Mouse (Mus musculus): ENCODE results near the gene Foxo6. TPM values are rescaled to one million over a fixed set of nuclear protein-coding genes. Genes with fewer than 3 reads are reported as not detected.

Foxo6 gene
- polyA plus RNA-seq, 1 experiment from 2014 or later = 0.14 TPM

DNA sequence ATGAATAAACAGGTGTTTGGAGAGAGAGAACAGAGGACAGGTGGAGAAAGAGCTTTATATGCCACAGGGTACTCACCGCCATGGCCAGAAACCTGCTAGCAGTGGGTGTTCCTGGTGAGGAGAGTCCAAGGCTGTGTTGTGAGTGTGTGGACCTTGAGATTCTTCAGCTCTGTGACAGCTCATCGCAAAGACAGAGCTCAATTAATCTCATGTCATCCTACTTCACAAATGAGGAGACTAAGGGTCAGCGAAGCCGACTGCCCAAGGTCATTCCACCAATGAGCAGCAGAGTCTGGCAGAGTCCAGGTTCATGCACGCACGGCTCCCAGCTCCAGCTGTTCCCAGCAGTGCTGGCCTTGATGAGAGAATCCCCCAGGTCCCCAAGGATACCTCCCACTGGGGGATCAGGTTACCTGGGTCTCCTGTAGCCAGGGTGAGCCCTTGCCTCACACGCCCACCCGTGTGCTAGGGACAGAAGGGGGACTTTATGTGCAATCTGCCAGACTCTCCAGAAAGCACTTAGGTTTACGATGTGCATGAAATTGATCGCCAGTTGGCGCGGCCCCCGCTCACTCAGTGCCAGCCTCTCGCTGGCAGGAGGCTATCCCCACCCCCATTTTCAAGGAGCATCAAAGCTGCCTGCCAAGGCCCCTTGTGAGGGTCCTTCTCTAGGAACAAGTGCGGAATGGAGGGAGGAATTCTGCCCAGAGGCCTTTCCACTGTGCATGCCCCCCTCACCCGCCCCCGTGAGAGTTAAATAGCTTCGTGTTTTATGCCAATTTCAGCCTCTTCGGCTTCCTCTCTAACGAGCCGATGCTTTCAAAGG is 27.6 kb downstream of the Foxo6 start:
- no peak for ATAC-seq (replicated peaks; ENCODE audit: low FRiP score)
- 52% methylated on average over 21 of the region's 21 CpGs for WGBS
- no peak for DNase-seq (ENCODE audit: low spot score)
- Histone ChIP-seq H3K27me3 (replicated peaks; ENCODE audit: control insufficient read depth, insufficient read depth, low read length) (peaks cover 54% of the 10 kb centered on the region), H3K36me3 (ENCODE audit: control insufficient read depth, insufficient read depth, low read length) (no peaks in the 10 kb centered on the region), H3K4me1 (replicated peaks; ENCODE audit: control insufficient read depth, insufficient read depth, low read length) (no peaks in the 10 kb centered on the region), H3K9ac (ENCODE audit: low read depth, low read length) (no peak overlapping the region), H3K4me3 (ENCODE audit: low read depth, low read length) (no peak overlapping the region), H3K4me2 (no peak overlapping the region), H3K9me3 (ENCODE audit: control insufficient read depth, low read length) (no peaks in the 10 kb centered on the region), H3K27ac (ENCODE audit: low read depth, low read length) (no peak overlapping the region)

DNA sequence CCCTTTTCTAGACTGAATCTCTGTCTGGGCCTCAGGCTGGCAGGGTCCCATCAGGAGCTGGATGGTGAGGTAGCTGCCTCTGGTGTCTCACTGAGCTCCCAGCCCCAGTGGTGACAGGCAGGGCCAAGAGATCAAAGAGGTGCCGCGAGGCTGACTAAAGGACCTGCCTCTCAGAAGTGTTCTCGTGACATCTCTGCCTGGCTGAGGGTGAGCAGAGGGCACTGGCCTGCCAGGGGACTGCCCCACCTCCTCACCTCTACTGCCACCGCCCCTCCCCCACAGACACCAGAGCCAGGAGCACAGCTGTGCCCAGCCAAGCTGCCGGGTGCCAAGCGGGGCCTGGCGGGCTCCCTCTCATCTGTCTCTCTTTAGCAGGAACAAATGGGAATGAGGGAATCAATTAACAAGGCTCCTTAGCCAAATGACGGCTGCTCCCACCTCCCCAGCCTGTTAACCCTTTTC is 38.3 kb downstream of the Foxo6 start:
- Histone ChIP-seq H3K9me3 (ENCODE audit: control insufficient read depth, low read length) (no peaks in the 10 kb centered on the region), H3K9ac (ENCODE audit: low read depth, low read length) (no peak overlapping the region), H3K4me1 (replicated peaks; ENCODE audit: control insufficient read depth, insufficient read depth, low read length) (no peaks in the 10 kb centered on the region; the same call in 1 of the 2 replicates), H3K4me3 (ENCODE audit: low read depth, low read length) (no peak overlapping the region), H3K4me2 (no peak overlapping the region), H3K36me3 (ENCODE audit: control insufficient read depth, insufficient read depth, low read length) (no peaks in the 10 kb centered on the region), H3K27ac (ENCODE audit: low read depth, low read length) (no peak overlapping the region), H3K27me3 (replicated peaks; ENCODE audit: control insufficient read depth, insufficient read depth, low read length) (peaks cover 13% of the 10 kb centered on the region)
- WGBS = 32% methylated on average over 8 of the region's 8 CpGs
- DNase-seq (ENCODE audit: low spot score) (no peak), ATAC-seq (replicated peaks; ENCODE audit: low FRiP score) (no peak)

DNA sequence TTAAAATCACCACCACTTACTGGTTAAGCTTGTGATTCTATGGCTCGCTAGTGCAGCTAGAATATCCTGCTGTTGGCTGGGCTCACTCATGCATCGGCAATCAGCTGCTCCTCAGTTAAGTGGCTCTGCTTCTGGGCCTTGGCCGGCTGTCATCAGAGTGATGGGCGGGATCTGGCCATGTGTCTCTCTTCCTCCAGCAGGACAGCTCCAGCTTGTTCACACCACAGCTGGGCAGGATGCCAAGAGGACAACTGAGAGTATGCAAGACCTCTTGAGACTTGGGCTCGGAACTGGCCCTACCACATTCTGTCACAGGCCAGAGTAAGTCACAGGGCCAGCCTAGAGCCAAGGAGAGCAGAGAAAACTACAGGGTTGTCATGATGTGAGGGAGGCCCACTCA is 39.7 kb downstream of the Foxo6 start:
- WGBS = 44% methylated on average over 5 of the region's 5 CpGs
- Histone ChIP-seq H3K4me3 (ENCODE audit: low read depth, low read length) (no peak overlapping the region), H3K27ac (ENCODE audit: low read depth, low read length) (no peak overlapping the region), H3K4me2 (no peak overlapping the region), H3K36me3 (ENCODE audit: control insufficient read depth, insufficient read depth, low read length) (no peaks in the 10 kb centered on the region), H3K9ac (ENCODE audit: low read depth, low read length) (no peak overlapping the region), H3K27me3 (replicated peaks; ENCODE audit: control insufficient read depth, insufficient read depth, low read length) (peaks cover 5% of the 10 kb centered on the region), H3K4me1 (replicated peaks; ENCODE audit: control insufficient read depth, insufficient read depth, low read length) (no peaks in the 10 kb centered on the region; the same call in 1 of the 2 replicates), H3K9me3 (ENCODE audit: control insufficient read depth, low read length) (no peaks in the 10 kb centered on the region)
- DNase-seq (ENCODE audit: low spot score) (no peak), ATAC-seq (replicated peaks; ENCODE audit: low FRiP score) (no peak)

DNA sequence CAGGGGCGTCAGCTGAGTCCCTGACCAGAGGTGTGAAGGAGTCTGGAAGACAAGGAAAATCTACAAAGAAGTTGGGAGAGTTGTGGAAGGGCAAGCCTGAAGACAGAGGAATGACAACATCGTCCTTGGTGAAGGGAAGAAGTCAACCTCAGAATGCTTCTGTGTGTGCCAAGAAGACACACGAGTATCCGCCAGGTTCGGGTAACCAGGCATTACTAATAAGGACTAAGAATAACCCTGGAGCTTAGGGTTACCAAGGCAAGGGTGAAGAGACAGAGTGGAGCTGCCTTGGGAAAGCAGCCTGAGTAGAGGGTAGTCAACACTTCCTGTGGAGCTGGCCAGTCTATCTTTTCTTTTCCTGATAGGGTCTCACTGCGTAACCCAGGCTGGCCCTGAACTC is 41.1 kb downstream of the Foxo6 start:
- no peak for DNase-seq (ENCODE audit: low spot score)
- 85% methylated on average over 6 of the region's 6 CpGs for WGBS
- H3K4me1 ChIP-seq (replicated peaks; ENCODE audit: control insufficient read depth, insufficient read depth, low read length) = no peaks in the 10 kb centered on the region; the same call in 1 of the 2 replicates
- no peaks in the 10 kb centered on the region for H3K36me3 ChIP-seq (ENCODE audit: control insufficient read depth, insufficient read depth, low read length)
- H3K27me3 ChIP-seq (replicated peaks; ENCODE audit: control insufficient read depth, insufficient read depth, low read length) = peaks cover 6% of the 10 kb centered on the region
- ATAC-seq (replicated peaks; ENCODE audit: low FRiP score) = no peak
- H3K9me3 ChIP-seq (ENCODE audit: control insufficient read depth, low read length) = no peaks in the 10 kb centered on the region
- H3K9ac ChIP-seq (ENCODE audit: low read depth, low read length) = no peak overlapping the region
- no peak overlapping the region for H3K27ac ChIP-seq (ENCODE audit: low read depth, low read length)
- no peak overlapping the region for H3K4me2 ChIP-seq
- no peak overlapping the region for H3K4me3 ChIP-seq (ENCODE audit: low read depth, low read length)

DNA sequence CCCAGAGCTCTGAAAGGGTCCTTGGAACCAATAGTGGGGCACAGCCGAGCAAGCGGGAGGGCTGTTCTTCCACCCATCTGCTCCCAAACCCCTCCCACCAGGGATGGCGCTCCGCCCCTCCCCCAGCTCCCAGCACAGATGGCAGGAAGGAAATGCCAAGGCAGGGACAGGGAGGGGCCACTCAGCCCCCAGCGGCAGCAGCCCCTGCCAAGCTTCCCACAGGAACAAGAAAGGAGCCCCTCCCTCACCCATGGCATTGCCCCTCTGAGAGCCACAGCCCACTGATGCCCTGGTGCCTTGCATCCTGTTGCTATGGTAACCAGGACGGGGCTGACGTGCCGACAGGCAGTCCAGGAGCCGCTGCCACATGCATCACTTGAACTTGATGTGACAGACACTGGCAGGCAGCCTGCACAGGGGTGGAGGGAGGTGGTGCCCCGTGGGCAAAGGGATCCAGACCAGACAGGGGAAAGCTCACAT is 44.3 kb downstream of the Foxo6 start:
- peaks cover 9% of the 10 kb centered on the region for H3K27me3 ChIP-seq (replicated peaks; ENCODE audit: control insufficient read depth, insufficient read depth, low read length)
- no peak for DNase-seq (ENCODE audit: low spot score)
- no peak for ATAC-seq (replicated peaks; ENCODE audit: low FRiP score)

DNA sequence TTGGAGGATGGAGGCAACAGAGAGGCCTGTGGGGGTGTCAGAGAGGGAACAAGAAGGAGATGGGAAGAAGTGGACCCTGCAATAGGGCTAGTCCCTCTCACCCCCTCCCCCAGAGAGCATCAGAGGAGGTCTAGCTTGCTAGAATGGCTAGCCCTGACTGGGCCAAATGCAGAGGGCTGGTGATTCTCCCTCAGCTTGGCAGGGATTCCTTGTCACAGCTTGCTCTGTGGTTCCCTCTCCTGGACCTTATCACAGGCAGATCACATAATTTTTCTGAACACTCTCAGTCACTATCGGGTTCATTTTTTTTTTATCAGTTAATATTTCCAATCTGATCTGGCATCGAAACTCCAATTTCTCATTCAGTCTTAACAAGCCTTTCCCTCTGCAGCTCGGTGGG is 46.0 kb downstream of the Foxo6 start:
- H3K4me1 ChIP-seq (replicated peaks; ENCODE audit: control insufficient read depth, insufficient read depth, low read length) = no peaks in the 10 kb centered on the region; the same call in 1 of the 2 replicates
- no peak overlapping the region for H3K9ac ChIP-seq (ENCODE audit: low read depth, low read length)
- WGBS = 74% methylated on average over 3 of the region's 3 CpGs
- H3K4me3 ChIP-seq (ENCODE audit: low read depth, low read length) = no peak overlapping the region
- H3K4me2 ChIP-seq = no peak overlapping the region
- DNase-seq (ENCODE audit: low spot score) = no peak
- peaks cover 9% of the 10 kb centered on the region for H3K27me3 ChIP-seq (replicated peaks; ENCODE audit: control insufficient read depth, insufficient read depth, low read length)
- no peaks in the 10 kb centered on the region for H3K36me3 ChIP-seq (ENCODE audit: control insufficient read depth, insufficient read depth, low read length)
- no peaks in the 10 kb centered on the region for H3K9me3 ChIP-seq (ENCODE audit: control insufficient read depth, low read length)
- no peak overlapping the region for H3K27ac ChIP-seq (ENCODE audit: low read depth, low read length)
- no peak for ATAC-seq (replicated peaks; ENCODE audit: low FRiP score)

More for the DNA sequence above, 44.3 kb downstream of the Foxo6 start:
- Histone ChIP-seq H3K4me3 (ENCODE audit: low read depth, low read length) (no peak overlapping the region), H3K36me3 (ENCODE audit: control insufficient read depth, insufficient read depth, low read length) (no peaks in the 10 kb centered on the region), H3K9me3 (ENCODE audit: control insufficient read depth, low read length) (no peaks in the 10 kb centered on the region), H3K4me1 (replicated peaks; ENCODE audit: control insufficient read depth, insufficient read depth, low read length) (no peaks in the 10 kb centered on the region; the same call in 1 of the 2 replicates), H3K9ac (ENCODE audit: low read depth, low read length) (no peak overlapping the region), H3K4me2 (no peak overlapping the region), H3K27ac (ENCODE audit: low read depth, low read length) (no peak overlapping the region)
- WGBS = 11% methylated on average over 10 of the region's 10 CpGs

DNA sequence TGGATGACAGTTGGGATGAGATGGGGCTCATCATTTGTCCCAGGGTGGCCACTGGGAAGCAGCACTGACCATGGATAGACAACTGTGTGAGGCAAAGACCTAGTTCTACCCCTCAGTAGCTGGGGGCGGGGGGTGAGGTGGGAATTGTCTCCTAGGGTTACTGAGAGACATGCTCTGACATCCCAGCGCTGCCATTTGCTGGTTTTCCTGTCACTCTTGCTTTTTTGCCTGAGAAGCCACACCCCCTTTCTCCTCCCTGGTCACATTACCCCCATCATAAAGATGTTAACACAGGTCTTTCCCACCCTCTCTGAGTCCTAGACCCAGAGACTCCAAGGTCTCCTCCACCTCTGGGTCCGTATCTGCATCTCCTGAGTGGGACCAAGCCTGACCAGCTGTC is 47.7 kb downstream of the Foxo6 start:
- 48% methylated on average over 3 of the region's 3 CpGs for WGBS
- no peak for ATAC-seq (replicated peaks; ENCODE audit: low FRiP score)
- H3K9ac ChIP-seq (ENCODE audit: low read depth, low read length) = no peak overlapping the region
- peaks cover 9% of the 10 kb centered on the region for H3K27me3 ChIP-seq (replicated peaks; ENCODE audit: control insufficient read depth, insufficient read depth, low read length)
- no peaks in the 10 kb centered on the region for H3K36me3 ChIP-seq (ENCODE audit: control insufficient read depth, insufficient read depth, low read length)
- H3K9me3 ChIP-seq (ENCODE audit: control insufficient read depth, low read length) = no peaks in the 10 kb centered on the region
- no peak overlapping the region for H3K27ac ChIP-seq (ENCODE audit: low read depth, low read length)
- no peak overlapping the region for H3K4me3 ChIP-seq (ENCODE audit: low read depth, low read length)
- no peak overlapping the region for H3K4me2 ChIP-seq
- no peak for DNase-seq (ENCODE audit: low spot score)
- no peaks in the 10 kb centered on the region; the same call in 1 of the 2 replicates for H3K4me1 ChIP-seq (replicated peaks; ENCODE audit: control insufficient read depth, insufficient read depth, low read length)

DNA sequence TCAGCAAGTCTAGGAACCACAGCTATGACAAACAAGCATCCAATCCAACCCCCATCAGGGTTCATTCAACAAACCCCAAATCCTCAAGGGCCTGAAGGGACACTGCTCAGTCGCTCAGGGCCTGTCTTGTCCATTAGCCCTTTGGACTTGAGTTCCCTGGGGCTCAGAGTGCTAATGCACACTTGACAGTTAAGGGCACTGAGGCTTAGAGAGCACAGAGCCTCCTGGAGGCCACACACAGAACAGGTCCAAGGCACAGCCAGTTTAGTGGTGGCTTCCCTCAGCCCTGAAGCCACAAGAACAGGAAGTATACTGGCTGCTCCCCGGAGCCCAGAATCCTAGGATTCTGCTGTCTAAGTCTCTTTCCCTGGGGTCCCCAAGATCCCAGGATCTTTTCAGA is 53.9 kb downstream of the Foxo6 start:
- Histone ChIP-seq H3K9ac (ENCODE audit: low read depth, low read length) (no peak overlapping the region), H3K27ac (ENCODE audit: low read depth, low read length) (no peak overlapping the region), H3K4me3 (ENCODE audit: low read depth, low read length) (no peak overlapping the region), H3K36me3 (ENCODE audit: control insufficient read depth, insufficient read depth, low read length) (no peaks in the 10 kb centered on the region), H3K27me3 (replicated peaks; ENCODE audit: control insufficient read depth, insufficient read depth, low read length) (peaks cover 2% of the 10 kb centered on the region; the same call in 1 of the 2 replicates), H3K9me3 (ENCODE audit: control insufficient read depth, low read length) (no peaks in the 10 kb centered on the region), H3K4me2 (no peak overlapping the region), H3K4me1 (replicated peaks; ENCODE audit: control insufficient read depth, insufficient read depth, low read length) (no peaks in the 10 kb centered on the region)
- 35% methylated on average over 2 of the region's 2 CpGs for WGBS
- DNase-seq (ENCODE audit: low spot score) (no peak), ATAC-seq (replicated peaks; ENCODE audit: low FRiP score) (no peak)

DNA sequence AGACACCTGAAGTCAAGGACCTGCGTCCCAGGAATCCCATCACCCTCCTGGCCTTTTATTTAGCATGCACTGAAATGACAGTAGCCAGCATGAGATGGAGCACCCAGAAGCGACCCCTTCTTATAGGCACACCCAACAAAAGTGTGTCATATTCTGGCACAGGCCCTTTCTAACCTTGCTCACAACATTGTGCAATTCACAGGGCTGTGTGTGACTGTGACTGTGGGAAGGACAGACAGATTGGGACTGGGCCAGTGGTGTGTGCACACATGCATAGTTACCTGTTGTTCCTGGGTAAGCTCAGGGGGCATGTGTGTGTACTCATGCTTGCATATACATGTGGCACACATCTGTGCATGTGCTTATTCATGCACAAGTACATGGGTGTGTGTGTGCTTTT is 54.6 kb downstream of the Foxo6 start:
- Histone ChIP-seq H3K4me3 (ENCODE audit: low read depth, low read length) (no peak overlapping the region), H3K4me2 (no peak overlapping the region), H3K9ac (ENCODE audit: low read depth, low read length) (no peak overlapping the region), H3K36me3 (ENCODE audit: control insufficient read depth, insufficient read depth, low read length) (no peaks in the 10 kb centered on the region), H3K27me3 (replicated peaks; ENCODE audit: control insufficient read depth, insufficient read depth, low read length) (no peaks in the 10 kb centered on the region; the same call in 1 of the 2 replicates), H3K9me3 (ENCODE audit: control insufficient read depth, low read length) (no peaks in the 10 kb centered on the region), H3K27ac (ENCODE audit: low read depth, low read length) (no peak overlapping the region), H3K4me1 (replicated peaks; ENCODE audit: control insufficient read depth, insufficient read depth, low read length) (no peaks in the 10 kb centered on the region)
- no peak for DNase-seq (ENCODE audit: low spot score)
- no peak for ATAC-seq (replicated peaks; ENCODE audit: low FRiP score)
- 79% methylated on average over 2 of the region's 2 CpGs for WGBS

Measured in liver, embryonic 11.5 days (tissue).